Mouse (Mus musculus) neural tube, embryonic 14.5 days (tissue): Measurements from ENCODE around the gene Zic5. TPM values are rescaled to one million over a fixed set of nuclear protein-coding genes. Genes with fewer than 3 reads are reported as not detected.

ENCODE experiments used
- ATAC-seq: fragments of 200-750 bp; cut with Nextera tagmentation; 2 replicates; pipeline ENCODE4 v1.8.0; 2017; ENCODE audit warnings: low read depth, mild to moderate bottlenecking, moderate TSS enrichment, moderate library complexity
- H3K27ac ChIP-seq: fragments of 300-500 bp; sonication (generic); 2 replicates; pipeline ENCODE4 v1.5.1; 2014; ENCODE audit warnings: low read depth, mild to moderate bottlenecking, control low read depth, low read length, moderate library complexity, mixed read lengths
- H3K27me3 ChIP-seq: fragments of 300-500 bp; sonication (generic); 2 replicates; pipeline ENCODE4 v1.6.1; 2014; ENCODE audit warnings: low read length; ENCODE audit not compliant: control insufficient read depth, insufficient read depth
- H3K36me3 ChIP-seq: fragments of 300-500 bp; sonication (generic); 2 replicates; pipeline ENCODE4 v1.6.1; 2014; ENCODE audit warnings: low read length, mixed read lengths; ENCODE audit not compliant: control insufficient read depth, insufficient read depth
- H3K4me1 ChIP-seq: fragments of 300-500 bp; sonication (generic); 2 replicates; pipeline ENCODE4 v1.6.1; 2014; ENCODE audit warnings: low read length; ENCODE audit not compliant: control insufficient read depth, insufficient read depth
- H3K4me2 ChIP-seq: fragments of 300-500 bp; sonication (generic); 2 replicates; pipeline ENCODE4 v1.6.1; 2014; ENCODE audit warnings: mild to moderate bottlenecking, low read depth, low read length, control low read depth
- H3K4me3 ChIP-seq: fragments of 300-500 bp; sonication (generic); 2 replicates; pipeline ENCODE4 v1.5.1; 2014; ENCODE audit warnings: low read depth, low read length, control low read depth, mixed read lengths
- H3K9ac ChIP-seq: fragments of 300-500 bp; sonication (generic); replicated peaks from 2 replicates; pipeline ENCODE4 v1.6.1; 2014; ENCODE audit warnings: low read depth, mild to moderate bottlenecking, control low read depth, low read length, mixed read lengths
- H3K9me3 ChIP-seq: fragments of 300-500 bp; sonication (generic); 2 replicates; pipeline ENCODE4 v1.6.1; 2016; ENCODE audit warnings: low read length; ENCODE audit not compliant: control insufficient read depth
- WGBS: fragments of 180-500 bp; shearing (Covaris S2); extraction: QIAGEN DNeasy Blood & Tissue Kit; methylation state at CpG from one replicate; pipeline ENCODE4 v1.1.7; 2014; 5-methylcytosine and 5-hydroxymethylcytosine counted together
- polyA plus RNA-seq: library from polyadenylated mRNA; unstranded; fragments of >200 nt; fragmentation: Nextera tagmentation; extraction: Ambion mirVana; gene quantifications from 2 replicates; pipeline ENCODE4 v1.2.1, GENCODE M21; 2014

The Zic5 gene
- polyA plus RNA-seq, 1 experiment from 2014 or later, result 7.9 TPM

- peak; percentile 74 for ATAC-seq
- Histone ChIP-seq H3K9ac (no peak overlapping the region), H3K4me2 (peak overlapping the region; percentile 27; the same call in 1 of the 2 replicates), H3K9me3 (no peaks in the 10 kb centered on the region), H3K4me3 (no peak overlapping the region), H3K27me3 (peaks cover 25% of the 10 kb centered on the region), H3K27ac (peak overlapping the region; percentile 16; the same call in 1 of the 2 replicates), H3K36me3 (no peaks in the 10 kb centered on the region), H3K4me1 (peaks cover 8% of the 10 kb centered on the region; the same call in 1 of the 2 replicates)
- 1% methylated on average over 32 of the region's 32 CpGs for WGBS
Measured at GRCm38 (mm10) chr14:122453388-122453995, 12.0 kb downstream of the Zic5 start.

- WGBS, result 8% methylated on average over 13 of the region's 13 CpGs
- H3K4me1 ChIP-seq, result peaks cover 8% of the 10 kb centered on the region; the same call in 1 of the 2 replicates
- peak; percentile 55; the same call in 1 of the 2 replicates for ATAC-seq
- H3K27ac ChIP-seq, result peak overlapping the region; percentile 16; the same call in 1 of the 2 replicates
- H3K9ac ChIP-seq, result no peak overlapping the region
- peak overlapping the region; percentile 27; the same call in 1 of the 2 replicates for H3K4me2 ChIP-seq
- H3K4me3 ChIP-seq, result no peak overlapping the region
- peaks cover 25% of the 10 kb centered on the region for H3K27me3 ChIP-seq
- H3K9me3 ChIP-seq, result no peaks in the 10 kb centered on the region
- H3K36me3 ChIP-seq, result no peaks in the 10 kb centered on the region
Measured at GRCm38 (mm10) chr14:122452701-122453387, 12.6 kb downstream of the Zic5 start.

GRCm38 (mm10) chr14:122451551-122452145 is 13.8 kb downstream of the Zic5 start:
- H3K36me3 ChIP-seq, result no peaks in the 10 kb centered on the region
- H3K27ac ChIP-seq, result no peak overlapping the region
- H3K4me2 ChIP-seq, result no peak overlapping the region
- WGBS, result 52% methylated on average over 5 of the region's 5 CpGs
- peaks cover 25% of the 10 kb centered on the region for H3K27me3 ChIP-seq
- H3K9me3 ChIP-seq, result no peaks in the 10 kb centered on the region
- no peak overlapping the region for H3K4me3 ChIP-seq
- ATAC-seq, result no peak
- H3K4me1 ChIP-seq, result peaks cover 8% of the 10 kb centered on the region; the same call in 1 of the 2 replicates
- no peak overlapping the region for H3K9ac ChIP-seq

GRCm38 (mm10) chr14:122450496-122451382 is 14.7 kb downstream of the Zic5 start, which contains the start of gene Gm5089:
Gene Gm5089 (minus strand): TSS chr14:122451115.
- peak within 1 kb of the TSS; percentile 52; the same call in 1 of the 2 replicates for H3K27ac ChIP-seq
- peak within 1 kb of the TSS; percentile 50 for H3K4me2 ChIP-seq
- H3K4me3 ChIP-seq, result peak within 1 kb of the TSS; percentile 28
- peaks cover 8% of the 10 kb centered on the region; the same call in 1 of the 2 replicates for H3K4me1 ChIP-seq
- WGBS, result under 1% methylated on average over 59 of the region's 59 CpGs
- H3K36me3 ChIP-seq, result no peaks in the 10 kb centered on the region
- H3K9ac ChIP-seq, result 0 out of 2 replicates have a peak within 1 kb of the TSS, but pooled peaks have one; percentile 25
- ATAC-seq, result peak; percentile 42
- H3K9me3 ChIP-seq, result no peaks in the 10 kb centered on the region
- peaks cover 27% of the 10 kb centered on the region for H3K27me3 ChIP-seq

- ATAC-seq, result no peak
- H3K36me3 ChIP-seq, result no peaks in the 10 kb centered on the region
- WGBS, result 4% methylated on average over 29 of the region's 29 CpGs
- 0 out of 2 replicates have a peak overlapping the region, but pooled peaks have one; percentile 25 for H3K9ac ChIP-seq
- peak overlapping the region; percentile 50 for H3K4me2 ChIP-seq
- no peaks in the 10 kb centered on the region for H3K9me3 ChIP-seq
- peak overlapping the region; percentile 52; the same call in 1 of the 2 replicates for H3K27ac ChIP-seq
- peaks cover 22% of the 10 kb centered on the region for H3K27me3 ChIP-seq
- peaks cover 8% of the 10 kb centered on the region; the same call in 1 of the 2 replicates for H3K4me1 ChIP-seq
- peak overlapping the region; percentile 28 for H3K4me3 ChIP-seq
Measured at GRCm38 (mm10) chr14:122449601-122450495, 15.6 kb downstream of the Zic5 start.

- Histone ChIP-seq H3K4me3 (no peak overlapping the region), H3K4me2 (no peak overlapping the region), H3K9me3 (no peaks in the 10 kb centered on the region), H3K36me3 (no peaks in the 10 kb centered on the region), H3K4me1 (no peaks in the 10 kb centered on the region), H3K27me3 (no peaks in the 10 kb centered on the region), H3K27ac (no peak overlapping the region), H3K9ac (no peak overlapping the region)
- ATAC-seq, result no peak
- 66% methylated on average over 10 of the region's 10 CpGs for WGBS
Measured at GRCm38 (mm10) chr14:122436850-122437249, 28.6 kb downstream of the Zic5 start.

GRCm38 (mm10) chr14:122434039-122434438 is 31.4 kb downstream of the Zic5 start:
- H3K36me3 ChIP-seq, result no peaks in the 10 kb centered on the region
- no peaks in the 10 kb centered on the region for H3K27me3 ChIP-seq
- 87% methylated on average over 10 of the region's 10 CpGs for WGBS
- no peak overlapping the region for H3K9ac ChIP-seq
- H3K27ac ChIP-seq, result no peak overlapping the region
- H3K4me2 ChIP-seq, result no peak overlapping the region
- no peaks in the 10 kb centered on the region for H3K4me1 ChIP-seq
- no peaks in the 10 kb centered on the region for H3K9me3 ChIP-seq
- ATAC-seq, result no peak
- no peak overlapping the region for H3K4me3 ChIP-seq

GRCm38 (mm10) chr14:122432558-122432957 is 32.9 kb downstream of the Zic5 start:
- Histone ChIP-seq H3K9ac (no peak overlapping the region), H3K4me2 (no peak overlapping the region), H3K4me1 (no peaks in the 10 kb centered on the region), H3K27ac (no peak overlapping the region), H3K4me3 (no peak overlapping the region), H3K9me3 (no peaks in the 10 kb centered on the region), H3K36me3 (no peaks in the 10 kb centered on the region), H3K27me3 (no peaks in the 10 kb centered on the region)
- ATAC-seq, result no peak
- WGBS, result 82% methylated on average over 3 of the region's 3 CpGs
